ENCODE assay signal across 19 mouse cellular contexts in genomic region chr13:83580856-83581255, GRCm38 (mm10).
"Had no signal": no experiment of that assay in that cellular context is flagged by ENCODE, and none has a peak within 500 bp of the region (broad histone marks: within the 10 kb centered on the region; RNA-seq: fewer than 3 reads in every experiment).

No protein-coding gene starts in this region.

- H3K4me1 ChIP-seq: hindbrain, embryonic 15.5 days; limb, embryonic 10.5 days; limb, embryonic 12.5 days; liver, embryonic 13.5 days; liver, embryonic 15.5 days had no signal

- H3K27me3 ChIP-seq: hindbrain, embryonic 13.5 days; hindbrain, embryonic 15.5 days; limb, embryonic 12.5 days; liver, embryonic 13.5 days; liver, embryonic 15.5 days had no signal

- H3K36me3 ChIP-seq: hindbrain, embryonic 13.5 days; hindbrain, embryonic 15.5 days; limb, embryonic 10.5 days; limb, embryonic 12.5 days; liver, embryonic 13.5 days; liver, embryonic 15.5 days had no signal

- H3K27ac ChIP-seq: hindbrain, embryonic 13.5 days; hindbrain, embryonic 15.5 days; hindbrain, postnatal 0 days; layer of hippocampus, adult 2 months; limb, embryonic 10.5 days; limb, embryonic 12.5 days; liver, embryonic 13.5 days; liver, embryonic 15.5 days had no signal

- H3K4me3 ChIP-seq: hindbrain, embryonic 13.5 days; hindbrain, embryonic 15.5 days; layer of hippocampus, adult 2 months; limb, embryonic 10.5 days; limb, embryonic 12.5 days; liver, embryonic 13.5 days; liver, embryonic 15.5 days had no signal

- DNase-seq: forebrain, postnatal 0 days; gastrocnemius, postnatal 10 days; gastrocnemius, postnatal 25 days; heart, adult 18-20 months; heart, postnatal 10 days; heart, postnatal 36 days; kidney, adult 18-20 months; kidney, adult 9 months; kidney, postnatal 10 days; kidney, postnatal 4 days; liver; liver, embryonic 13.5 days had no signal

- H3K9ac ChIP-seq: forebrain, postnatal 0 days; hindbrain, embryonic 13.5 days; hindbrain, embryonic 15.5 days; limb, embryonic 12.5 days; liver, embryonic 13.5 days; liver, embryonic 15.5 days had no signal
